Mouse (Mus musculus): ENCODE results near the gene Eps8. TPM values are rescaled to one million over a fixed set of nuclear protein-coding genes. Genes with fewer than 3 reads are reported as not detected.

The Eps8 gene
- polyA plus RNA-seq, 1 experiment from 2014 or later, result 8.6 TPM

- no peak overlapping the region for H3K9ac ChIP-seq (ENCODE audit: low read length)
- no peaks in the 10 kb centered on the region for H3K4me1 ChIP-seq (ENCODE audit: control insufficient read depth, insufficient read depth, low read length)
- ATAC-seq (ENCODE audit: insufficient number of reproducible peaks, low FRiP score, low TSS enrichment, low read depth) (no peak), DNase-seq (ENCODE audit: low spot score) (peak; percentile 53)
- H3K36me3 ChIP-seq (ENCODE audit: control insufficient read depth, insufficient read depth, low read length), result no peaks in the 10 kb centered on the region
- no peaks in the 10 kb centered on the region for H3K9me3 ChIP-seq (ENCODE audit: control insufficient read depth, low read length)
- no peaks in the 10 kb centered on the region for H3K27me3 ChIP-seq (ENCODE audit: control insufficient read depth, insufficient read depth, low read length)
- no peak overlapping the region for H3K27ac ChIP-seq (replicated peaks; ENCODE audit: low read depth, low read length)
- 77% methylated on average over 12 of the region's 12 CpGs for WGBS
- H3K4me2 ChIP-seq (ENCODE audit: low read depth, severe bottlenecking), result no peak overlapping the region
- no peak overlapping the region for H3K4me3 ChIP-seq (ENCODE audit: low read depth, low read length)
Measured at GRCm38 (mm10) chr6:137658426-137659088, 3.9 kb upstream of the Eps8 start.

GRCm38 (mm10) chr6:137657203-137657602 lies 2.5 kb upstream of the Eps8 start:
- 82% methylated on average over 6 of the region's 6 CpGs for WGBS
- Histone ChIP-seq H3K9ac (ENCODE audit: low read length) (no peak overlapping the region), H3K4me2 (ENCODE audit: low read depth, severe bottlenecking) (no peak overlapping the region), H3K27me3 (ENCODE audit: control insufficient read depth, insufficient read depth, low read length) (no peaks in the 10 kb centered on the region), H3K4me3 (ENCODE audit: low read depth, low read length) (no peak overlapping the region), H3K9me3 (ENCODE audit: control insufficient read depth, low read length) (no peaks in the 10 kb centered on the region), H3K4me1 (ENCODE audit: control insufficient read depth, insufficient read depth, low read length) (no peaks in the 10 kb centered on the region), H3K27ac (replicated peaks; ENCODE audit: low read depth, low read length) (no peak overlapping the region), H3K36me3 (ENCODE audit: control insufficient read depth, insufficient read depth, low read length) (no peaks in the 10 kb centered on the region)
- DNase-seq (ENCODE audit: low spot score) (no peak), ATAC-seq (ENCODE audit: insufficient number of reproducible peaks, low FRiP score, low TSS enrichment, low read depth) (no peak)

- peak overlapping the region; percentile 79; the same call in 1 of the 2 replicates for H3K9ac ChIP-seq (ENCODE audit: low read length)
- 24% methylated on average over 6 of the region's 7 CpGs for WGBS
- peaks cover 5% of the 10 kb centered on the region; the same call in 1 of the 2 replicates for H3K27me3 ChIP-seq (ENCODE audit: control insufficient read depth, insufficient read depth, low read length)
- H3K27ac ChIP-seq (replicated peaks; ENCODE audit: low read depth, low read length), result no peak overlapping the region
- ATAC-seq (ENCODE audit: insufficient number of reproducible peaks, low FRiP score, low TSS enrichment, low read depth) (peak; percentile 19), DNase-seq (ENCODE audit: low spot score) (no peak)
- no peaks in the 10 kb centered on the region for H3K36me3 ChIP-seq (ENCODE audit: control insufficient read depth, insufficient read depth, low read length)
- H3K9me3 ChIP-seq (ENCODE audit: control insufficient read depth, low read length), result no peaks in the 10 kb centered on the region
- H3K4me2 ChIP-seq (ENCODE audit: low read depth, severe bottlenecking), result peak overlapping the region; percentile 90
- H3K4me1 ChIP-seq (ENCODE audit: control insufficient read depth, insufficient read depth, low read length), result 0 out of 2 replicates have a peak, but pooled peaks cover 3% of the 10 kb centered on the region
- H3K4me3 ChIP-seq (ENCODE audit: low read depth, low read length), result peak overlapping the region; percentile 76
Measured at GRCm38 (mm10) chr6:137649528-137649927, 5.1 kb downstream of the Eps8 start.

GRCm38 (mm10) chr6:137649068-137649480 lies 5.6 kb downstream of the Eps8 start:
- H3K4me1 ChIP-seq (ENCODE audit: control insufficient read depth, insufficient read depth, low read length), result 0 out of 2 replicates have a peak, but pooled peaks cover 3% of the 10 kb centered on the region
- H3K27me3 ChIP-seq (ENCODE audit: control insufficient read depth, insufficient read depth, low read length), result peaks cover 5% of the 10 kb centered on the region; the same call in 1 of the 2 replicates
- peak overlapping the region; percentile 76 for H3K4me3 ChIP-seq (ENCODE audit: low read depth, low read length)
- peak overlapping the region; percentile 90 for H3K4me2 ChIP-seq (ENCODE audit: low read depth, severe bottlenecking)
- WGBS, result under 1% methylated on average over 46 of the region's 51 CpGs
- H3K27ac ChIP-seq (replicated peaks; ENCODE audit: low read depth, low read length), result no peak overlapping the region
- H3K36me3 ChIP-seq (ENCODE audit: control insufficient read depth, insufficient read depth, low read length), result no peaks in the 10 kb centered on the region
- DNase-seq (ENCODE audit: low spot score) (peak; percentile 83), ATAC-seq (ENCODE audit: insufficient number of reproducible peaks, low FRiP score, low TSS enrichment, low read depth) (peak; percentile 85)
- H3K9me3 ChIP-seq (ENCODE audit: control insufficient read depth, low read length), result no peaks in the 10 kb centered on the region
- H3K9ac ChIP-seq (ENCODE audit: low read length), result peak overlapping the region; percentile 79

GRCm38 (mm10) chr6:137648110-137649067 lies 6.3 kb downstream of the Eps8 start:
- Histone ChIP-seq H3K4me2 (ENCODE audit: low read depth, severe bottlenecking) (peak overlapping the region; percentile 90), H3K9me3 (ENCODE audit: control insufficient read depth, low read length) (no peaks in the 10 kb centered on the region), H3K27ac (replicated peaks; ENCODE audit: low read depth, low read length) (no peak overlapping the region), H3K4me3 (ENCODE audit: low read depth, low read length) (peak overlapping the region; percentile 76), H3K36me3 (ENCODE audit: control insufficient read depth, insufficient read depth, low read length) (no peaks in the 10 kb centered on the region), H3K27me3 (ENCODE audit: control insufficient read depth, insufficient read depth, low read length) (peaks cover 5% of the 10 kb centered on the region; the same call in 1 of the 2 replicates), H3K9ac (ENCODE audit: low read length) (peak overlapping the region; percentile 79), H3K4me1 (ENCODE audit: control insufficient read depth, insufficient read depth, low read length) (0 out of 2 replicates have a peak, but pooled peaks cover 3% of the 10 kb centered on the region)
- peak; percentile 46 for ATAC-seq (ENCODE audit: insufficient number of reproducible peaks, low FRiP score, low TSS enrichment, low read depth)
- 3% methylated on average over 58 of the region's 59 CpGs for WGBS
- peak; percentile 41 for DNase-seq (ENCODE audit: low spot score)

GRCm38 (mm10) chr6:137647646-137648045 lies 7.0 kb downstream of the Eps8 start:
- Histone ChIP-seq H3K36me3 (ENCODE audit: control insufficient read depth, insufficient read depth, low read length) (no peaks in the 10 kb centered on the region), H3K27ac (replicated peaks; ENCODE audit: low read depth, low read length) (no peak overlapping the region), H3K4me1 (ENCODE audit: control insufficient read depth, insufficient read depth, low read length) (0 out of 2 replicates have a peak, but pooled peaks cover 3% of the 10 kb centered on the region), H3K9me3 (ENCODE audit: control insufficient read depth, low read length) (no peaks in the 10 kb centered on the region), H3K4me2 (ENCODE audit: low read depth, severe bottlenecking) (peak overlapping the region; percentile 90), H3K4me3 (ENCODE audit: low read depth, low read length) (no peak overlapping the region), H3K27me3 (ENCODE audit: control insufficient read depth, insufficient read depth, low read length) (peaks cover 5% of the 10 kb centered on the region; the same call in 1 of the 2 replicates), H3K9ac (ENCODE audit: low read length) (no peak overlapping the region)
- ATAC-seq (ENCODE audit: insufficient number of reproducible peaks, low FRiP score, low TSS enrichment, low read depth) (no peak), DNase-seq (ENCODE audit: low spot score) (no peak)
- WGBS, result 25% methylated on average over 10 of the region's 10 CpGs

- Histone ChIP-seq H3K27me3 (ENCODE audit: control insufficient read depth, insufficient read depth, low read length) (peaks cover 5% of the 10 kb centered on the region; the same call in 1 of the 2 replicates), H3K9me3 (ENCODE audit: control insufficient read depth, low read length) (no peaks in the 10 kb centered on the region), H3K36me3 (ENCODE audit: control insufficient read depth, insufficient read depth, low read length) (no peaks in the 10 kb centered on the region), H3K9ac (ENCODE audit: low read length) (no peak overlapping the region), H3K4me1 (ENCODE audit: control insufficient read depth, insufficient read depth, low read length) (0 out of 2 replicates have a peak, but pooled peaks cover 3% of the 10 kb centered on the region), H3K4me2 (ENCODE audit: low read depth, severe bottlenecking) (no peak overlapping the region), H3K27ac (replicated peaks; ENCODE audit: low read depth, low read length) (no peak overlapping the region), H3K4me3 (ENCODE audit: low read depth, low read length) (no peak overlapping the region)
- ATAC-seq (ENCODE audit: insufficient number of reproducible peaks, low FRiP score, low TSS enrichment, low read depth) (no peak), DNase-seq (ENCODE audit: low spot score) (no peak)
- WGBS, result 83% methylated on average over 2 of the region's 2 CpGs
Measured at GRCm38 (mm10) chr6:137646726-137647125, 8.0 kb downstream of the Eps8 start.

GRCm38 (mm10) chr6:137644893-137645292 lies 9.8 kb downstream of the Eps8 start:
- H3K4me1 ChIP-seq (ENCODE audit: control insufficient read depth, insufficient read depth, low read length), result 0 out of 2 replicates have a peak, but pooled peaks cover 3% of the 10 kb centered on the region
- H3K27ac ChIP-seq (replicated peaks; ENCODE audit: low read depth, low read length), result no peak overlapping the region
- 89% methylated on average over 5 of the region's 5 CpGs for WGBS
- H3K4me2 ChIP-seq (ENCODE audit: low read depth, severe bottlenecking), result no peak overlapping the region
- H3K9ac ChIP-seq (ENCODE audit: low read length), result no peak overlapping the region
- ATAC-seq (ENCODE audit: insufficient number of reproducible peaks, low FRiP score, low TSS enrichment, low read depth) (no peak), DNase-seq (ENCODE audit: low spot score) (no peak)
- peaks cover 5% of the 10 kb centered on the region; the same call in 1 of the 2 replicates for H3K27me3 ChIP-seq (ENCODE audit: control insufficient read depth, insufficient read depth, low read length)
- H3K4me3 ChIP-seq (ENCODE audit: low read depth, low read length), result no peak overlapping the region
- no peaks in the 10 kb centered on the region for H3K36me3 ChIP-seq (ENCODE audit: control insufficient read depth, insufficient read depth, low read length)
- no peaks in the 10 kb centered on the region for H3K9me3 ChIP-seq (ENCODE audit: control insufficient read depth, low read length)

All from limb, embryonic 11.5 days (tissue).